Mouse (Mus musculus) cerebellum, adult 11 months (tissue): ENCODE measurements around the gene Naa16.

Experiments
- DNase-seq: peaks from one replicate; pipeline ENCODE4 v3.0.0; 2022

The Naa16 gene

GRCm38 (mm10) chr14:79296201-79296600 lies 94.4 kb downstream of the Naa16 start:
- DNase-seq, result no peak

- DNase-seq, result no peak
Measured at GRCm38 (mm10) chr14:79295579-79295978, 95.0 kb downstream of the Naa16 start.

GRCm38 (mm10) chr14:79294950-79295349 lies 95.6 kb downstream of the Naa16 start:
- no peak for DNase-seq

GRCm38 (mm10) chr14:79294051-79294814 lies 96.3 kb downstream of the Naa16 start:
- DNase-seq, result no peak

- peak; percentile 12 for DNase-seq
Measured at GRCm38 (mm10) chr14:79293119-79293780, 97.3 kb downstream of the Naa16 start.

GRCm38 (mm10) chr14:79291629-79292028 lies 98.9 kb downstream of the Naa16 start:
- no peak for DNase-seq

GRCm38 (mm10) chr14:79290683-79291425 lies 99.7 kb downstream of the Naa16 start:
- no peak for DNase-seq

- no peak for DNase-seq
Measured at GRCm38 (mm10) chr14:79289909-79290308, 100.7 kb downstream of the Naa16 start.

- no peak for DNase-seq
Measured at GRCm38 (mm10) chr14:79288280-79288679, 102.3 kb downstream of the Naa16 start.

GRCm38 (mm10) chr14:79287251-79287863 lies 103.2 kb downstream of the Naa16 start:
- DNase-seq, result no peak

- DNase-seq, result no peak
Measured at GRCm38 (mm10) chr14:79285549-79285948, 105.0 kb downstream of the Naa16 start.

- DNase-seq, result no peak
Measured at GRCm38 (mm10) chr14:79284616-79285015, 106.0 kb downstream of the Naa16 start.

GRCm38 (mm10) chr14:79283952-79284351 lies 106.6 kb downstream of the Naa16 start:
- no peak for DNase-seq

- no peak for DNase-seq
Measured at GRCm38 (mm10) chr14:79281894-79282553, 108.6 kb downstream of the Naa16 start.

GRCm38 (mm10) chr14:79280456-79280855 lies 110.1 kb downstream of the Naa16 start:
- DNase-seq, result no peak

- no peak for DNase-seq
Measured at GRCm38 (mm10) chr14:79279494-79279893, 111.1 kb downstream of the Naa16 start.

- no peak for DNase-seq
Measured at GRCm38 (mm10) chr14:79278927-79279326, 111.7 kb downstream of the Naa16 start.

GRCm38 (mm10) chr14:79277922-79278321 lies 112.7 kb downstream of the Naa16 start:
- DNase-seq, result no peak

- DNase-seq, result no peak
Measured at GRCm38 (mm10) chr14:79275870-79276395, 114.6 kb downstream of the Naa16 start.

- DNase-seq, result no peak
Measured at GRCm38 (mm10) chr14:79275441-79275840, 115.1 kb downstream of the Naa16 start.
